ENCODE assay signal across 18 mouse cellular contexts in genomic region chr7:111467715-111468114, GRCm38 (mm10).
"Had no signal": no experiment of that assay in that cellular context is flagged by ENCODE, and none has a peak within 500 bp of the region (broad histone marks: within the 10 kb centered on the region; RNA-seq: fewer than 3 reads in every experiment).

No protein-coding gene starts in this region.

- H3K9ac ChIP-seq: liver, postnatal 0 days; lung, embryonic 15.5 days; midbrain, embryonic 12.5 days; neural tube, embryonic 13.5 days; stomach, embryonic 15.5 days had no signal

- H3K36me3 ChIP-seq: lung, embryonic 15.5 days; midbrain, embryonic 12.5 days; neural tube, embryonic 13.5 days; stomach, embryonic 15.5 days had no signal

- H3K27me3 ChIP-seq: lung, embryonic 15.5 days; megakaryocyte, embryonic 14.5 days; midbrain, embryonic 12.5 days; neural tube, embryonic 13.5 days; stomach, embryonic 15.5 days had no signal

- H3K4me2 ChIP-seq: lung, embryonic 15.5 days; midbrain, embryonic 12.5 days; neural tube, embryonic 13.5 days; stomach, embryonic 15.5 days had no signal

- ATAC-seq: liver, postnatal 0 days; lung, postnatal 0 days; midbrain, embryonic 16.5 days had no signal

- H3K4me3 ChIP-seq: lung, embryonic 15.5 days; megakaryocyte, embryonic 14.5 days; midbrain, embryonic 12.5 days; neural tube, embryonic 13.5 days; stomach, embryonic 15.5 days had no signal

- H3K27ac ChIP-seq: lung, embryonic 15.5 days; macrophage; midbrain, embryonic 12.5 days; neural tube, embryonic 13.5 days; stomach, embryonic 15.5 days; stomach, postnatal 0 days had no signal

- DNase-seq: liver, postnatal 0 days; lung, adult 2 months; lung, postnatal 14 days; lung, postnatal 36 days; midbrain, embryonic 14.5 days; right cerebral cortex, postnatal 14 days; thymus, adult 2 months; thymus, postnatal 25 days; thymus, postnatal 4 days had no signal

- H3K4me1 ChIP-seq: lung, embryonic 15.5 days; megakaryocyte, embryonic 14.5 days; midbrain, embryonic 12.5 days; neural tube, embryonic 13.5 days; stomach, embryonic 15.5 days had no signal

- H3K9me3 ChIP-seq: lung, embryonic 15.5 days; megakaryocyte, embryonic 14.5 days; midbrain, embryonic 12.5 days; neural tube, embryonic 13.5 days; stomach, embryonic 15.5 days had no signal
